Mouse (Mus musculus) retina, embryonic 14.5 days (tissue): ENCODE measurements at regions not wholly inside any gene's neighbourhood (a gene's known extent, or its start where the extent isn't known, plus 50 kb on each side); places are given as distances from the start of the nearest gene placed in this dataset.

ENCODE experiments used
- DNase-seq: peaks from one replicate; pipeline ENCODE4 v3.0.0-alpha.2; 2015; ENCODE audit warnings: low spot score

- DNase-seq, result peak; percentile 72
These were observed 268.4 kb upstream of the Epha6 start for GRCm38 (mm10) chr16:60873726-60874125.
